In genomic region chr12:51000281-51001075, GRCm38 (mm10) we compare ENCODE assay signal across 10 mouse cellular contexts.
DNase-seq lines count a peak whose midpoint lies in the region; ATAC-seq lines count a peak whose summit lies in the region.
"Had no signal": no experiment of that assay in that cellular context is flagged by ENCODE, and none has a peak within 500 bp of the region (broad histone marks: within the 10 kb centered on the region; RNA-seq: fewer than 3 reads in every experiment).

No protein-coding gene starts in this region.

- H3K36me3 ChIP-seq in hindbrain, embryonic 12.5 days, result no peaks in the 10 kb centered on the region
- H3K36me3 ChIP-seq in hindbrain, embryonic 10.5 days, result no peaks in the 10 kb centered on the region
- no peaks in the 10 kb centered on the region for H3K36me3 ChIP-seq in lung, embryonic 16.5 days (ENCODE audit: control insufficient read depth, insufficient read depth, low read length)
- no peaks in the 10 kb centered on the region for H3K36me3 ChIP-seq in midbrain, embryonic 10.5 days
- no peaks in the 10 kb centered on the region for H3K36me3 ChIP-seq in stomach, embryonic 16.5 days (ENCODE audit: control insufficient read depth, insufficient read depth, low read length)
- H3K36me3 ChIP-seq: embryonic facial prominence, embryonic 12.5 days had no signal

- WGBS in hindbrain, embryonic 12.5 days, result 70% methylated on average over 18 of the region's 18 CpGs
- WGBS in hindbrain, embryonic 10.5 days, result 84% methylated on average over 18 of the region's 18 CpGs
- WGBS in lung, embryonic 16.5 days, result 40% methylated on average over 18 of the region's 18 CpGs
- WGBS in midbrain, embryonic 10.5 days, result 77% methylated on average over 18 of the region's 18 CpGs
- WGBS in stomach, embryonic 16.5 days, result 35% methylated on average over 18 of the region's 18 CpGs

- peak overlapping the region; percentile 45 for H3K27ac ChIP-seq in hindbrain, embryonic 12.5 days
- H3K27ac ChIP-seq in hindbrain, embryonic 10.5 days, result no peak overlapping the region
- no peak overlapping the region for H3K27ac ChIP-seq in lung, embryonic 16.5 days (ENCODE audit: low read length)
- H3K27ac ChIP-seq in midbrain, embryonic 10.5 days (replicated peaks), result peak overlapping the region; percentile 24; the same call in 1 of the 2 replicates
- peak overlapping the region; percentile 53 for H3K27ac ChIP-seq in stomach, embryonic 16.5 days (ENCODE audit: low read length)
- H3K27ac ChIP-seq: embryonic facial prominence, embryonic 12.5 days had no signal

- H3K4me3 ChIP-seq in hindbrain, embryonic 12.5 days, result no peak overlapping the region
- no peak overlapping the region for H3K4me3 ChIP-seq in hindbrain, embryonic 10.5 days
- peak overlapping the region; percentile 5; the same call in 1 of the 2 replicates for H3K4me3 ChIP-seq in lung, embryonic 16.5 days (ENCODE audit: low read length)
- H3K4me3 ChIP-seq in midbrain, embryonic 10.5 days, result no peak overlapping the region
- no peak overlapping the region for H3K4me3 ChIP-seq in stomach, embryonic 16.5 days (replicated peaks; ENCODE audit: low read length)
- H3K4me3 ChIP-seq: embryonic facial prominence, embryonic 12.5 days had no signal

- H3K9ac ChIP-seq in hindbrain, embryonic 12.5 days, result no peak overlapping the region
- H3K9ac ChIP-seq in lung, embryonic 16.5 days (ENCODE audit: low read length), result no peak overlapping the region
- H3K9ac ChIP-seq in stomach, embryonic 16.5 days (ENCODE audit: low read length), result no peak overlapping the region
- H3K9ac ChIP-seq: embryonic facial prominence, embryonic 12.5 days had no signal

- ATAC-seq in hindbrain, embryonic 12.5 days (ENCODE audit: low FRiP score), result no peak
- no peak for ATAC-seq in lung, embryonic 16.5 days (ENCODE audit: low read depth)
- no peak for ATAC-seq in stomach, embryonic 16.5 days (ENCODE audit: insufficient read depth, low FRiP score)
- ATAC-seq in activated CD4-positive, CD25-positive, alpha-beta regulatory T cell, adult 4 months, result no peak
- ATAC-seq: inflammation-experienced regulatory T-cells, adult 6 months had no signal

- no peak for DNase-seq in hindbrain, embryonic 10.5 days (ENCODE audit: low spot score)
- DNase-seq in lung, postnatal 36 days, result no peak
- no peak for DNase-seq in midbrain, embryonic 10.5 days (ENCODE audit: low spot score)
- no peak for DNase-seq in thymus, postnatal 14 days

- H3K4me1 ChIP-seq in hindbrain, embryonic 12.5 days, result peaks cover 29% of the 10 kb centered on the region
- peaks cover 41% of the 10 kb centered on the region for H3K4me1 ChIP-seq in hindbrain, embryonic 10.5 days (replicated peaks)
- H3K4me1 ChIP-seq in lung, embryonic 16.5 days (replicated peaks; ENCODE audit: control insufficient read depth, insufficient read depth, low read length), result no peaks in the 10 kb centered on the region
- peaks cover 40% of the 10 kb centered on the region for H3K4me1 ChIP-seq in midbrain, embryonic 10.5 days
- H3K4me1 ChIP-seq in stomach, embryonic 16.5 days (ENCODE audit: control insufficient read depth, insufficient read depth, low read length), result peaks cover 7% of the 10 kb centered on the region; the same call in 1 of the 2 replicates

- no peak overlapping the region for H3K4me2 ChIP-seq in hindbrain, embryonic 12.5 days (replicated peaks)
- H3K4me2 ChIP-seq in lung, embryonic 16.5 days (ENCODE audit: low read depth, low read length), result peak overlapping the region; percentile 35
- H3K4me2 ChIP-seq in stomach, embryonic 16.5 days (ENCODE audit: low read depth, low read length), result peak overlapping the region; percentile 28
- H3K4me2 ChIP-seq: embryonic facial prominence, embryonic 12.5 days had no signal

- H3K9me3 ChIP-seq in hindbrain, embryonic 12.5 days (replicated peaks), result no peaks in the 10 kb centered on the region
- no peaks in the 10 kb centered on the region for H3K9me3 ChIP-seq in hindbrain, embryonic 10.5 days
- no peaks in the 10 kb centered on the region for H3K9me3 ChIP-seq in lung, embryonic 16.5 days (ENCODE audit: control insufficient read depth, low read length)
- H3K9me3 ChIP-seq in midbrain, embryonic 10.5 days (replicated peaks), result no peaks in the 10 kb centered on the region
- no peaks in the 10 kb centered on the region for H3K9me3 ChIP-seq in stomach, embryonic 16.5 days (replicated peaks; ENCODE audit: control insufficient read depth, low read length)
- H3K9me3 ChIP-seq: embryonic facial prominence, embryonic 12.5 days had no signal

- H3K27me3 ChIP-seq in hindbrain, embryonic 12.5 days, result peaks cover 41% of the 10 kb centered on the region
- H3K27me3 ChIP-seq in hindbrain, embryonic 10.5 days (ENCODE audit: insufficient read depth, poor library complexity, severe bottlenecking), result peaks cover 62% of the 10 kb centered on the region
- no peaks in the 10 kb centered on the region for H3K27me3 ChIP-seq in lung, embryonic 16.5 days (ENCODE audit: control insufficient read depth, insufficient read depth, low read depth, low read length)
- peaks cover 58% of the 10 kb centered on the region for H3K27me3 ChIP-seq in midbrain, embryonic 10.5 days (ENCODE audit: low read depth, poor library complexity, severe bottlenecking)
- no peaks in the 10 kb centered on the region for H3K27me3 ChIP-seq in stomach, embryonic 16.5 days (ENCODE audit: control insufficient read depth, insufficient read depth, low read length)
- H3K27me3 ChIP-seq: embryonic facial prominence, embryonic 12.5 days had no signal

Comparison
In these comparisons a context has a peak if more than half of its experiments do, and no peak if none do; other contexts are left out.
1. H3K27ac ChIP-seq: peak in hindbrain, embryonic 12.5 days (single experiment), midbrain, embryonic 10.5 days (single experiment) and stomach, embryonic 16.5 days (single experiment); none in hindbrain, embryonic 10.5 days (single experiment) and lung, embryonic 16.5 days (single experiment).